Comparison of ENCODE assay signal across 10 mouse cellular contexts in the genomic region with DNA sequence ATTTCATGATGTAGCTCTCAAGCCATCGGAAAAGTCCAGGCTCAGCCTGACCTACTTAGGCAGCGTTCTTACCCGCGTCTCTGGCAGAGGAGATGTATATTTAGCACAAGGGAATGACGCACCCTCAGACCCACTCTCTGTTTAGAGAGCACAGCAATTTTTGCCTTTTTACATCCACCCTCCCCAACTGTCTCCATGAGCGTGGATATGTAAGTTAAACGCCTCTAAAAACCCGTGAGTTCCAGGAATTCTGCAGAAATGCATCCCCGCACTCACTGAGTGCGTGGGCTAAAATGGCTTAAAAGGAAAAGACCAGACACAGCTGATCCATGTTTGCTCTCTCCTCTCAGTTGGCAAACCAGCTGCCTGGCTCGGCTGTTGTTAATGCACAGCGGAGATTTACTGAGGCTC.
DNase-seq lines count a peak whose midpoint lies in the region; ATAC-seq and TF ChIP-seq lines count a peak whose summit lies in the region.
"Had no signal": no experiment of that assay in that cellular context is flagged by ENCODE, and none has a peak within 500 bp of the region (broad histone marks: within the 10 kb centered on the region; RNA-seq: fewer than 3 reads in every experiment).

No protein-coding gene starts in this region.

- H3K27me3 ChIP-seq in midbrain, embryonic 14.5 days (ENCODE audit: control insufficient read depth, insufficient read depth, low read length): no peaks in the 10 kb centered on the region
- H3K27me3 ChIP-seq in midbrain, embryonic 11.5 days (ENCODE audit: control insufficient read depth, insufficient read depth, low read length): no peaks in the 10 kb centered on the region
- no peaks in the 10 kb centered on the region for H3K27me3 ChIP-seq in stomach, postnatal 0 days (ENCODE audit: control insufficient read depth, insufficient read depth, low read length)
- H3K27me3 ChIP-seq in liver, embryonic 11.5 days (replicated peaks; ENCODE audit: control insufficient read depth, insufficient read depth, low read length): no peaks in the 10 kb centered on the region
- H3K27me3 ChIP-seq: megakaryocyte, embryonic 14.5 days had no signal

- no peaks in the 10 kb centered on the region for H3K9me3 ChIP-seq in midbrain, embryonic 14.5 days (ENCODE audit: control insufficient read depth, low read length)
- H3K9me3 ChIP-seq in midbrain, embryonic 11.5 days (ENCODE audit: control insufficient read depth, low read length): no peaks in the 10 kb centered on the region
- H3K9me3 ChIP-seq in stomach, postnatal 0 days (ENCODE audit: control insufficient read depth, low read length): no peaks in the 10 kb centered on the region
- H3K9me3 ChIP-seq in liver, embryonic 11.5 days (ENCODE audit: control insufficient read depth, low read length): no peaks in the 10 kb centered on the region
- H3K9me3 ChIP-seq: megakaryocyte, embryonic 14.5 days had no signal

- no peak overlapping the region for H3K27ac ChIP-seq in midbrain, embryonic 14.5 days (replicated peaks; ENCODE audit: low read depth, low read length)
- H3K27ac ChIP-seq in midbrain, embryonic 11.5 days (ENCODE audit: low read depth, low read length): no peak overlapping the region
- peak overlapping the region; percentile 49; the same call in 1 of the 2 replicates for H3K27ac ChIP-seq in stomach, postnatal 0 days (replicated peaks)
- H3K27ac ChIP-seq in liver, embryonic 11.5 days (ENCODE audit: low read depth, low read length): no peak overlapping the region

- H3K4me3 ChIP-seq in midbrain, embryonic 14.5 days (replicated peaks; ENCODE audit: low read depth, low read length): no peak overlapping the region
- no peak overlapping the region for H3K4me3 ChIP-seq in midbrain, embryonic 11.5 days (ENCODE audit: low read depth, low read length)
- no peak overlapping the region for H3K4me3 ChIP-seq in stomach, postnatal 0 days (ENCODE audit: low read depth, low read length)
- no peak overlapping the region for H3K4me3 ChIP-seq in liver, embryonic 11.5 days (ENCODE audit: low read depth, low read length)
- H3K4me3 ChIP-seq: megakaryocyte, embryonic 14.5 days had no signal

- no peaks in the 10 kb centered on the region for H3K36me3 ChIP-seq in midbrain, embryonic 14.5 days (ENCODE audit: control insufficient read depth, insufficient read depth, low read length)
- H3K36me3 ChIP-seq in midbrain, embryonic 11.5 days (ENCODE audit: control insufficient read depth, insufficient read depth, low read length): no peaks in the 10 kb centered on the region
- no peaks in the 10 kb centered on the region for H3K36me3 ChIP-seq in stomach, postnatal 0 days (ENCODE audit: control insufficient read depth, insufficient read depth, low read length)
- no peaks in the 10 kb centered on the region for H3K36me3 ChIP-seq in liver, embryonic 11.5 days (ENCODE audit: control insufficient read depth, insufficient read depth, low read length)

- TF ChIP-seq EP300 in stomach, postnatal 0 days (optimal IDR thresholded peaks at IDR 0.05): no peak

- WGBS in midbrain, embryonic 14.5 days: 77% methylated on average over 12 of the region's 12 CpGs
- 80% methylated on average over 12 of the region's 12 CpGs for WGBS in midbrain, embryonic 11.5 days
- 26% methylated on average over 12 of the region's 12 CpGs for WGBS in stomach, postnatal 0 days
- WGBS in liver, embryonic 11.5 days: 81% methylated on average over 12 of the region's 12 CpGs

- no peak for ATAC-seq in midbrain, embryonic 14.5 days (ENCODE audit: low FRiP score, low TSS enrichment)
- ATAC-seq in midbrain, embryonic 11.5 days (ENCODE audit: low FRiP score): no peak
- no peak; the same call in 1 of the 2 replicates for ATAC-seq in stomach, postnatal 0 days (ENCODE audit: low FRiP score, low TSS enrichment)
- ATAC-seq in CD4-positive, CD25-positive, alpha-beta regulatory T cell, adult 4 months: no peak
- no peak for ATAC-seq in liver, embryonic 11.5 days (replicated peaks; ENCODE audit: low FRiP score)
- ATAC-seq: hindbrain, embryonic 16.5 days had no signal

- no peaks in the 10 kb centered on the region for H3K4me1 ChIP-seq in midbrain, embryonic 14.5 days (ENCODE audit: control insufficient read depth, insufficient read depth, low read length)
- H3K4me1 ChIP-seq in midbrain, embryonic 11.5 days (ENCODE audit: control insufficient read depth, insufficient read depth, low read length): 0 out of 2 replicates have a peak, but pooled peaks cover 2% of the 10 kb centered on the region
- H3K4me1 ChIP-seq in stomach, postnatal 0 days (replicated peaks; ENCODE audit: control insufficient read depth, insufficient read depth): no peaks in the 10 kb centered on the region
- H3K4me1 ChIP-seq in liver, embryonic 11.5 days (replicated peaks; ENCODE audit: control insufficient read depth, insufficient read depth, low read length): no peaks in the 10 kb centered on the region

- no peak overlapping the region for H3K4me2 ChIP-seq in midbrain, embryonic 14.5 days (ENCODE audit: low read length)
- H3K4me2 ChIP-seq in midbrain, embryonic 11.5 days: no peak overlapping the region
- peak overlapping the region; percentile 31 for H3K4me2 ChIP-seq in stomach, postnatal 0 days (replicated peaks; ENCODE audit: low read depth)
- no peak overlapping the region for H3K4me2 ChIP-seq in liver, embryonic 11.5 days

- peak; percentile 32 to 40 for DNase-seq in adrenal gland, postnatal 36 days
- DNase-seq in adrenal gland, postnatal 4 days (ENCODE audit: low spot score in 2 of 2): no peak
- peak; percentile 31 for DNase-seq in midbrain, embryonic 14.5 days
- DNase-seq in midbrain, embryonic 11.5 days (ENCODE audit: low spot score, missing footprints): no peak
- DNase-seq in left cerebral cortex, postnatal 10 days (ENCODE audit: extremely low spot score in 1 of 2, low spot score in 2 of 2): peak; percentile 34 to 49
- DNase-seq in stomach, postnatal 0 days (ENCODE audit: low spot score): no peak
- DNase-seq in liver, embryonic 11.5 days (ENCODE audit: low spot score): no peak

- no peak overlapping the region for H3K9ac ChIP-seq in midbrain, embryonic 14.5 days (replicated peaks; ENCODE audit: low read length)
- no peak overlapping the region for H3K9ac ChIP-seq in midbrain, embryonic 11.5 days (ENCODE audit: low read length)
- no peak overlapping the region for H3K9ac ChIP-seq in stomach, postnatal 0 days (ENCODE audit: low read length)
- no peak overlapping the region for H3K9ac ChIP-seq in liver, embryonic 11.5 days (ENCODE audit: low read depth, low read length)

- no peak for TF ChIP-seq CTCF in stomach, postnatal 0 days (IDR thresholded peaks at IDR 0.05; ENCODE audit: low read depth)

- intact Hi-C loops in left cerebral cortex, postnatal 10 days (cut with DNase I): no loop called here

Comparison
In these comparisons a context has a peak if more than half of its experiments do, and no peak if none do; other contexts are left out.
1. DNase-seq: peak in adrenal gland, postnatal 36 days (2 of 2), midbrain, embryonic 14.5 days (single experiment) and left cerebral cortex, postnatal 10 days (2 of 2); none in adrenal gland, postnatal 4 days (0 of 2), midbrain, embryonic 11.5 days (single experiment), stomach, postnatal 0 days (single experiment) and liver, embryonic 11.5 days (single experiment).